Mouse (Mus musculus) small intestine, adult 2 months (tissue): ENCODE data around the gene Thada. TPM values are rescaled to one million over a fixed set of nuclear protein-coding genes. Genes with fewer than 3 reads are reported as not detected.

Experiments used
- H3K27ac ChIP-seq: fragments of 200-500 bp; 2 replicates; pipeline ENCODE4 v1.5.1; 2012; ENCODE audit warnings: low read depth, low read length, control low read depth, inconsistent platforms; ENCODE audit not compliant: insufficient read depth
- H3K27me3 ChIP-seq: fragments of 200-500 bp; 2 replicates; pipeline ENCODE4 v1.6.1; 2012; ENCODE audit warnings: mild to moderate bottlenecking, moderate library complexity, low read length, inconsistent platforms; ENCODE audit not compliant: control insufficient read depth, insufficient read depth
- H3K36me3 ChIP-seq: fragments of 200-500 bp; 2 replicates; pipeline ENCODE4 v1.6.1; 2012; ENCODE audit warnings: mild to moderate bottlenecking, low read length, control low read depth, inconsistent platforms; ENCODE audit not compliant: control insufficient read depth, insufficient read depth
- H3K4me1 ChIP-seq: fragments of 200-500 bp; 2 replicates; pipeline ENCODE4 v1.6.1; 2012; ENCODE audit warnings: low read length, inconsistent platforms, mixed read lengths; ENCODE audit not compliant: control insufficient read depth, insufficient read depth, insufficient read length
- H3K4me3 ChIP-seq: fragments of 200-500 bp; 2 replicates; pipeline ENCODE4 v1.5.1; 2012; ENCODE audit warnings: low read depth, mild to moderate bottlenecking, control low read depth, inconsistent platforms, low read length, moderate library complexity
- CTCF ChIP-seq: fragments of 200-500 bp; IDR thresholded peaks from 2 replicates; pipeline ENCODE4 v1.5.1; 2012; ENCODE audit warnings: low read depth, mild to moderate bottlenecking, control low read depth, inconsistent platforms, low read length, moderate library complexity, mixed read lengths; ENCODE audit not compliant: insufficient replicate concordance, insufficient read length; ENCODE audit errors: extremely low read depth
- POLR2A ChIP-seq: fragments of 200-500 bp; IDR thresholded peaks from 2 replicates; pipeline ENCODE4 v1.6.1; 2012; ENCODE audit warnings: low read depth, mild to moderate bottlenecking, control low read depth, inconsistent platforms, low read length, moderate library complexity
- WGBS: fragments of 180-500 bp; shearing (Covaris S2); methylation state at CpG from one replicate; pipeline ENCODE4 v1.1.7; 2018; 5-methylcytosine and 5-hydroxymethylcytosine counted together
- polyA plus RNA-seq: library from polyadenylated mRNA; depleted of rRNA; stranded (reverse); fragments of >200 nt; gene quantifications from 2 replicates; pipeline ENCODE4 v1.2.3, GENCODE M21; 2012

Gene Thada
- polyA plus RNA-seq, 1 experiment = 3.5 TPM

GRCm38 (mm10) chr17:84492255-84492880 lies 26.4 kb upstream of the Thada start:
- peaks cover 2% of the 10 kb centered on the region for H3K27me3 ChIP-seq
- H3K36me3 ChIP-seq = no peaks in the 10 kb centered on the region
- H3K4me3 ChIP-seq = no peak overlapping the region
- TF ChIP-seq CTCF (no peak), POLR2A (no peak)
- no peak overlapping the region for H3K27ac ChIP-seq
- H3K4me1 ChIP-seq = no peaks in the 10 kb centered on the region
- 36% methylated on average over 5 of the region's 5 CpGs for WGBS

DNA sequence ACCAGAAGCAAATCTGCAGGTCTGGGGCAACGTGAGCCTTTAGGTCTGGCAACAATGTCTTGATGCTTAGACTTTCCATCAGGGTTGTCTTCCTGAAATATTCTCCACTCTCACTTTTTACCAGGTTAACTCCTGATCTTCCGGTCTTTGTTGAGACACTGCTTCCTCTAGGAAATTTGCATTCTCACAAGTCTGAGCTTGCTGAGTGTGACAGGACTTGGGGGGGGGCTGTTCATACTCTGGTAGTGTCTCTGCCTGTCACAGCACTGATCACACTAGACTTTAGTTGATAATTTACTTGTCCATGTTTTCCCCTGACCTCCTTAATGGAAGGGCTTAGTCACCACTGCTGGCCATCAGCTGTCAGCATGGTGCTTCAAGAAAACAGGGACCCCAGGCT lies 21.4 kb upstream of the Thada start:
- 67% methylated on average over 2 of the region's 2 CpGs for WGBS
- Histone ChIP-seq H3K27me3 (no peaks in the 10 kb centered on the region; the same call in 1 of the 2 replicates), H3K4me1 (no peaks in the 10 kb centered on the region), H3K27ac (no peak overlapping the region), H3K36me3 (no peaks in the 10 kb centered on the region), H3K4me3 (no peak overlapping the region)
- TF ChIP-seq CTCF (no peak), POLR2A (no peak)

GRCm38 (mm10) chr17:84483673-84484320 lies 17.8 kb upstream of the Thada start:
- no peak overlapping the region for H3K4me3 ChIP-seq
- no peak overlapping the region for H3K27ac ChIP-seq
- 70% methylated on average over 6 of the region's 6 CpGs for WGBS
- no peaks in the 10 kb centered on the region for H3K36me3 ChIP-seq
- no peaks in the 10 kb centered on the region; the same call in 1 of the 2 replicates for H3K27me3 ChIP-seq
- TF ChIP-seq POLR2A = no peak
- no peak for TF ChIP-seq CTCF
- no peaks in the 10 kb centered on the region for H3K4me1 ChIP-seq

DNA sequence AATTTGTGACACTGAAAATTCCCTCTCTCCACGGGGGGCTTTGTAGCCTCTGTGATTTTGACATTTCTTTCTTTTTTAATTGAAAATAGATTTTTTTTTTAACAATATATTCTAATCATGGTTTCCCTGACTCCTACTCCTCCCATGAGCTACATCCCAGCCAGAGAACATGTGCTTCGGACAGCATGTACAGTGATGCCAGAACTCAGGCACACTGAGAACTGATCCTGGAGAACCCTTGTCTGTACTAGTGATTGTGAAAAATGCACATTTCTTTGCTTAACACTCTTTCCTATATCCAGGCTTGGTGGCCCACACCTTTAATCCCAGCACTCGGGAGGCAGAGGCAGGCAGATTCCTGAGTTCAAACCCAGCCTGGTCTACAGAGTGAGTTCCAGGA lies 16.8 kb upstream of the Thada start:
- no peak overlapping the region for H3K4me3 ChIP-seq
- WGBS = 90% methylated on average over 3 of the region's 3 CpGs
- H3K36me3 ChIP-seq = no peaks in the 10 kb centered on the region
- no peak for TF ChIP-seq POLR2A
- TF ChIP-seq CTCF = no peak
- H3K27me3 ChIP-seq = no peaks in the 10 kb centered on the region; the same call in 1 of the 2 replicates
- no peak overlapping the region for H3K27ac ChIP-seq
- no peaks in the 10 kb centered on the region for H3K4me1 ChIP-seq

- H3K36me3 ChIP-seq = no peaks in the 10 kb centered on the region
- no peaks in the 10 kb centered on the region for H3K4me1 ChIP-seq
- peak overlapping the region; percentile 62; the same call in 1 of the 2 replicates for H3K27ac ChIP-seq
- 40% methylated on average over 15 of the region's 15 CpGs for WGBS
- no peaks in the 10 kb centered on the region for H3K27me3 ChIP-seq
- TF ChIP-seq CTCF (no peak), POLR2A (no peak)
- H3K4me3 ChIP-seq = no peak overlapping the region
Measured at GRCm38 (mm10) chr17:84480464-84481355, 14.7 kb upstream of the Thada start.

DNA sequence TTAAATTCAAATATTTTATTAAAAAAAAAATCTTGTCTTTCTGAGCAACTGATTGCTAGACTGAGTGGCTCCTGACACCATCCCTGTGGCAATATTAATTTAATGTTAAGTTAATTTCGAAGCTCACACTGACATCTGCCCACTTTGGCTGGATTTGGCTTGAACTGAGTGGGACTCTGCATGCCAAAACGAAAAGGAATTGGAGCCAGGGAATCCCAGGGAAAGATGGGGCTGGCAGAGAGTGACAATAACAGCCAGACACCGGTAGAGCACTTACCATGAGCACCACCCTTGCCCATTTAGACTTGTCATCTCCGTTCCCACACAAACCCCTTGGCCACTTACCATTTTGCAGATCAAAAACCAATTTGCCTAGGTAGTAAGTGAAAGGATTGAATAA lies 12.3 kb upstream of the Thada start:
- no peak for TF ChIP-seq POLR2A
- H3K4me3 ChIP-seq = no peak overlapping the region
- no peaks in the 10 kb centered on the region for H3K4me1 ChIP-seq
- H3K27me3 ChIP-seq = no peaks in the 10 kb centered on the region
- H3K27ac ChIP-seq = no peak overlapping the region
- H3K36me3 ChIP-seq = no peaks in the 10 kb centered on the region
- WGBS = 86% methylated on average over 4 of the region's 4 CpGs

DNA sequence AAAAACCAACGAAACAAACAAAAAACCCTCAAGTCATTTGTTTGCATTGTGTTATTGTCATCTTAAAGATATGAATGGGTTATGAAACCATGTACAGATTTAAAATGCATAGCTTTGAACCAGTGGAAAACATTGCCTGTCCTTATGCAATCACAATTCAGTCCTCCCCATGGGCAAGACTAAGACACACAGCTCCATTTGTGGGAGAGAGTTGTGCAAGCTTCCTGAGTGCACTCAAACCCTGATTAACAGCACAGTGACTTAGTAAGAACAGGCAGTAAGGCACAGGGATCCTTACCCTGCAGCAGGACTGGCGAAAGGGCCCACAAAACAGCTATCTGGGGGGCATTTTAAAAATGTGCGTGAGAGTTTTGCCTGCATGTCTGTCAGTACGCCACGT lies 11.2 kb upstream of the Thada start:
- H3K4me3 ChIP-seq = no peak overlapping the region
- no peaks in the 10 kb centered on the region for H3K36me3 ChIP-seq
- TF ChIP-seq CTCF (no peak), POLR2A (no peak)
- no peak overlapping the region for H3K27ac ChIP-seq
- H3K27me3 ChIP-seq = no peaks in the 10 kb centered on the region
- WGBS = 86% methylated on average over 5 of the region's 5 CpGs
- H3K4me1 ChIP-seq = no peaks in the 10 kb centered on the region
